Mouse (Mus musculus) G1E (cell line): ENCODE results near the gene Sdsl. TPM values are rescaled to one million over a fixed set of nuclear protein-coding genes. Genes with fewer than 3 reads are reported as not detected.

Source experiments
- ATAC-seq: 2 replicates; pipeline ENCODE4 v1.8.0; 2016; ENCODE audit warnings: mild to moderate bottlenecking; ENCODE audit not compliant: insufficient number of reproducible peaks, poor library complexity, low FRiP score, severe bottlenecking; ENCODE audit errors: extremely low read depth
- DNase-seq: peaks from one replicate; pipeline ENCODE4 v3.0.0; 2012; ENCODE audit warnings: low spot score
- H3K27me3 ChIP-seq: 2 replicates; pipeline ENCODE4 v1.6.1; 2012; ENCODE audit warnings: mild to moderate bottlenecking, low read length, inconsistent platforms; ENCODE audit not compliant: insufficient read depth
- H3K36me3 ChIP-seq: replicated peaks from 2 replicates; pipeline ENCODE3; 2012; ENCODE audit warnings: mild to moderate bottlenecking, inconsistent platforms
- H3K4me1 ChIP-seq: 2 replicates; pipeline ENCODE4 v1.6.1; 2012; ENCODE audit warnings: low read depth, low read length, inconsistent platforms, mixed read lengths; ENCODE audit not compliant: insufficient read depth
- H3K4me3 ChIP-seq: 2 replicates; pipeline ENCODE4 v1.5.1; 2012; ENCODE audit warnings: low read depth, mild to moderate bottlenecking, inconsistent platforms, low read length, moderate library complexity, mixed read lengths
- H3K9me3 ChIP-seq: replicated peaks from 2 replicates; pipeline ENCODE4 v1.6.1; 2012; ENCODE audit warnings: inconsistent platforms
- CTCF ChIP-seq: IDR thresholded peaks from 2 replicates; pipeline ENCODE4 v1.5.1; 2012; ENCODE audit warnings: low read depth, low read length, inconsistent platforms, mixed read lengths
- GATA1 ChIP-seq: IDR thresholded peaks from 2 replicates; pipeline ENCODE4 v1.6.1; 2012; ENCODE audit warnings: borderline replicate concordance, low read length, inconsistent platforms, mixed read lengths
- GATA2 ChIP-seq: IDR thresholded peaks from 2 replicates; pipeline ENCODE4 v1.6.1; 2012; ENCODE audit warnings: low read depth, low read length, inconsistent platforms, borderline replicate concordance
- POLR2AphosphoS5 ChIP-seq: IDR thresholded peaks from 2 replicates; pipeline ENCODE4 v1.6.1; 2012; ENCODE audit warnings: low read depth, low read length, inconsistent platforms; ENCODE audit not compliant: insufficient replicate concordance
- TAL1 ChIP-seq: conservative IDR thresholded peaks from 2 replicates; pipeline ENCODE4 v1.6.1; 2012; ENCODE audit warnings: low read depth, low read length, inconsistent platforms, mixed read lengths
- polyA plus RNA-seq: library from polyadenylated mRNA; stranded (reverse); fragments of >175 nt; gene quantifications from 2 replicates; pipeline ENCODE4 v1.2.3, GENCODE M21; 2012
- total RNA-seq, 2 experiments: library from RNA; stranded (forward) in 1 of 2; stranded (reverse) in 1 of 2; fragments of 200-1000 nt in 1 of 2; fragments of >200 nt in 1 of 2; fragmentation: Nextera tagmentation in 1 of 2; gene quantifications; 2 replicates each; pipeline ENCODE4 v1.2.3; 2014 to 2017

The Sdsl gene
- total and polyA plus RNA-seq, 3 experiments, result 0.98 to 1.6 TPM; not detected in 1

DNA sequence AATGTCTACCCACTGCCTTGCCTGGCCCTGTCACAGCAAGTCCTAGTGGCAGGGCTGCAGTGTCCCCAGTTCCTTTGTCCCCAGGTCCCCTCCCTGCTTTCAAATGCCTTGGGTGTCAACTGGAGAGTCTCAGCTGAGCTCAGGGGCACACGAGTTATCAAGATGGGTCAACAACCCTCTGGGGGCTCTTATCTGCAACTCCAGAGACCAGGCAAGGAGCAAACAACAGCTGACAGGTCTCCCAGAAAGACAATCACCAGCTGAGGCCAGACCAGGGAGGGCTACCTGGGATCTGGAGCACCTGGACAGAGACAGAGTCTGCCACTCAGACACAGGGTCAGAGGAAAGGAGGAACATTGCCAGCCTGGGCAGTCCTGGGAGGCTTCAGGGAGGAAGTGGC lies 16.4 kb downstream of the Sdsl start:
- Histone ChIP-seq H3K4me3 (no peak overlapping the region), H3K9me3 (no peaks in the 10 kb centered on the region), H3K4me1 (peaks cover 30% of the 10 kb centered on the region), H3K27me3 (peaks cover 21% of the 10 kb centered on the region), H3K36me3 (peaks cover 1% of the 10 kb centered on the region)
- ATAC-seq (peak; percentile 15; the same call in 1 of the 2 replicates), DNase-seq (no peak)
- TF ChIP-seq TAL1 (no peak), GATA2 (no peak), POLR2AphosphoS5 (no peak), GATA1 (no peak), CTCF (no peak)

DNA sequence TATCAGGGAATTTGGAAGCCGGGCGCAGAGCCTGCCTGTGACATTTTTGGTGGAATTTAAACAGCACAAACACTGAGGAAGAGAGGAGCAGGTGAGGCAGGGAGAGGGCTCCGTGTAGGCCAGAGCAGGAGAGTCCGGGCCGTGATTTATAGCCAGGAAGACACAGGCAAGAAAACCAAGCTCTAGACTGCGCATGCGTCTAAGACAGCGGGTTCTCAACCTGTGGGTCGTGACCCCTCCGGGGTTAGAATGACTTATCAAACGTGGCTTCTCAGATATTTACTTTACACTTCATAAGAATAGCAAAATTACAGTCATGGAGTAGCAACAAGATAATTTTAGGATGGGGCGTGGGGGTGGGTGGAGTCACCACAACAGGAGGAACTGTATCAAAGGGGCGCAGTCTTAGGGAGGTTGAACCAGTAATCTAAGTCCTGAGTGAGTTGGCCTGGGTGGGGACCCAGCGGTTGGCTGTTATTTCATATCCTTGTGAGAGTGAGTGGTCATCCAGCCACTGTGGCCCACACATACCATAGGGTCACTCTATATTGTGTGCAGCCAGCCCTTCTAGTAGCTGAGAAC lies 17.8 kb downstream of the Sdsl start:
- no peaks in the 10 kb centered on the region for H3K9me3 ChIP-seq
- H3K36me3 ChIP-seq, result peaks cover 1% of the 10 kb centered on the region
- H3K27me3 ChIP-seq, result peaks cover 14% of the 10 kb centered on the region
- no peak overlapping the region for H3K4me3 ChIP-seq
- DNase-seq (no peak), ATAC-seq (no peak)
- TF ChIP-seq TAL1 (no peak), GATA2 (no peak), POLR2AphosphoS5 (no peak), GATA1 (no peak), CTCF (no peak)
- H3K4me1 ChIP-seq, result peaks cover 30% of the 10 kb centered on the region

DNA sequence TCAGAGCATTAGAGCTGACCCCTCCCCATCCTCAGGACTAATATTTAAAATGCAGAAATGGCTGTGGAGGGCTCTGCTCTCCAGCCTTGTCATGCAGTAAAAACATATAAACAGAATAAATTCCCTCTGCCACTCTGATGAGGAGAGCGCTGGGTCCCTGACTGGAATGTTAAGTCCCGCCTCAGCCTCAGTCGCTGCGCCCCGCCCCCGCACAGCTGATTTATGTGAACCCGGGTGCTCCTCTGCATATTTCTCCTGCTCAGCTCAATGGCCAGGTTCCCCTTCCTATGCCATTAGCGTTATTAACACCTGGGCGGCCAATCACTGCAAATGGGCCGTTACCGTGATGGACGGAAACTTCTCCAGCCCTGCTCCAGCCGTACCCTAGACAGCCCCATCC lies 25.3 kb downstream of the Sdsl start:
- ATAC-seq (no peak), DNase-seq (no peak)
- Histone ChIP-seq H3K36me3 (no peaks in the 10 kb centered on the region), H3K9me3 (no peaks in the 10 kb centered on the region), H3K4me3 (no peak overlapping the region), H3K27me3 (peaks cover 5% of the 10 kb centered on the region), H3K4me1 (no peaks in the 10 kb centered on the region)
- TF ChIP-seq TAL1, result no peak

- H3K27me3 ChIP-seq, result peaks cover 43% of the 10 kb centered on the region
- ATAC-seq, result no peak
Measured at GRCm38 (mm10) chr5:120440733-120441132, 31.9 kb downstream of the Sdsl start.

DNA sequence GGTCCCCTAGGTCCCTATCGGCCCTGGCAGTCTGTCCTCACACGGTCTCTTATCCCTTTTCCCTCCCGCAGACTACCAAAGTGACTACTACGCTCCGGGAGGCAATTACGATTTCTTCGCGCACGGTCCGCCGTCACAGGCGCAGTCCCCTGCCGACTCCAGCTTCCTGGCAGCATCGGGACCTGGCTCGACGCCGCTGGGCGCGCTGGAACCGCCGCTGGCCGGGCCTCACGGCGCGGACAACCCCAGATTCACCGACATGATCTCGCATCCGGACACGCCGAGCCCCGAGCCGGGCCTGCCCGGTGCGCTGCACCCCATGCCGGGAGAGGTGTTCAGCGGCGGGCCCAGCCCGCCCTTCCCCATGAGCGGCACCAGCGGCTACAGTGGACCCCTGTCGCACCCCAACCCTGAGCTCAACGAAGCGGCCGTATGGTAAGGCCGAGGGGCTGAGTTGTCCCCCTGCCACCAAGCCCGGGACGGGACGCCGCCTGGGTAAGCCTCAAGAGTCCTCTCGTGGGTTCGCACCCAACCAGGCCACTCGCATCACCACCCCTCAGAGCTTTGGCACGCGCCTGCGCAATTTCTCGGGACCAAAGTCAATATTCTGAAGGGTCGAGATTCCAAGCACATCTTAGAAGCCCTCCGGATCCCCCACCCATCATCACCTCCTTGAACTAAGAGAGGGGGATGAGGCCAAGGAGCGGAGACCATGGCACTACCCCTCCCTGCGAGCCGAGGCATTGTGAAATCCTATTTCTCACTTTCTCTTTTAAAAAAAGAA lies 32.5 kb downstream of the Sdsl start:
- Histone ChIP-seq H3K4me3 (peak overlapping the region; percentile 2; the same call in 1 of the 2 replicates), H3K36me3 (no peaks in the 10 kb centered on the region), H3K27me3 (peaks cover 50% of the 10 kb centered on the region), H3K9me3 (peaks cover 12% of the 10 kb centered on the region), H3K4me1 (no peaks in the 10 kb centered on the region)
- no peak for DNase-seq
- TF ChIP-seq GATA1 (no peak), CTCF (no peak), POLR2AphosphoS5 (no peak)
- ATAC-seq, result no peak

More at GRCm38 (mm10) chr5:120440733-120441132, 31.9 kb downstream of the Sdsl start:
- Histone ChIP-seq H3K4me1 (no peaks in the 10 kb centered on the region), H3K36me3 (no peaks in the 10 kb centered on the region), H3K4me3 (no peak overlapping the region), H3K9me3 (peaks cover 12% of the 10 kb centered on the region)
- DNase-seq, result peak; percentile 58
- TF ChIP-seq GATA2 (no peak), CTCF (peak; percentile 47)

DNA sequence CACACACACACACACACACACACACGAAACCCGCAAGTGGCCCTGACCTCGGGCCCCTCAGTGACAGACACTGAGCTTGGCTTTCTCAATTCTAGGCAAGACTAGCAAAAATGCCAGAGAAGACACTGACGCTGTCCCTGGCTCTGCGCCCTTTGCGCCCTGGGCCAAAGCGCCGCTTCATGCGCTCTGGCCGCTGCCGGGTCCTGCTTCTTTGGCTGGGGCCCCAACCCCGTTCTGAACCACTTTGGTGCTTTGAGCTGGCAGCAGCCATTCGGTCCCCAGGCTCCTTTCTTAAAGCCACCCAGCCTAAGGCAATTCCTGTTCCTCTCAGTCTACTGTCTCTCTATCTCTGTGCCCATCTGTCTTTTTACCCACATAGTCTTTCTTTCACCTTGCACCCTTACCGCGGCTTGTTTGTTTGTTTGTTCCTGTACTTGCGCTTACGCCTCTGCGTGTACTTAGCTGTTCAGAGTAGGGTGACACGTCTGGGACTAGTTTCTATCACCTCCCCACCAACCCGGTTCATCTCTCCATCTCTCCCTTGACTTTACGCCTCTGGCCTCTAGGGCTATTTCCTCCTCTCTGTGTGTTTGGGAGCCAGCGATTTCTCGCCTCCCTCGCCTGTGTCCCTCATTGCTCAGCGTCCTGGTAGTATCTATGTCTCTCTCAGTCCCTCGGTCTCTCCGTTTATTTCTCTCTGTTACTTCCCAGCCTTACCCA lies 33.5 kb downstream of the Sdsl start:
- Histone ChIP-seq H3K4me1 (no peaks in the 10 kb centered on the region), H3K36me3 (no peaks in the 10 kb centered on the region), H3K4me3 (no peak overlapping the region), H3K27me3 (peaks cover 54% of the 10 kb centered on the region), H3K9me3 (peaks cover 12% of the 10 kb centered on the region)
- no peak for DNase-seq
- no peak for ATAC-seq
- TF ChIP-seq GATA2, result no peak
- no peak for TF ChIP-seq TAL1
- TF ChIP-seq GATA1, result no peak
- no peak for TF ChIP-seq CTCF

- no peak for ATAC-seq
- peaks cover 12% of the 10 kb centered on the region for H3K9me3 ChIP-seq
- no peaks in the 10 kb centered on the region for H3K4me1 ChIP-seq
- no peak for DNase-seq
- H3K27me3 ChIP-seq, result peaks cover 55% of the 10 kb centered on the region
- TF ChIP-seq CTCF (no peak), GATA2 (no peak), POLR2AphosphoS5 (no peak), GATA1 (no peak), TAL1 (no peak)
- H3K4me3 ChIP-seq, result no peak overlapping the region
- H3K36me3 ChIP-seq, result no peaks in the 10 kb centered on the region
Measured at GRCm38 (mm10) chr5:120438469-120438868, 34.1 kb downstream of the Sdsl start.
